Mouse (Mus musculus): Measurements from ENCODE around the gene Lrfn4.

Lrfn4 gene

GRCm38 (mm10) chr19:4567665-4568064, 47.8 kb downstream of the Lrfn4 start:
- DNase-seq = no peak

- DNase-seq = no peak
Observed at GRCm38 (mm10) chr19:4566880-4567279, 48.6 kb downstream of the Lrfn4 start.

DNA sequence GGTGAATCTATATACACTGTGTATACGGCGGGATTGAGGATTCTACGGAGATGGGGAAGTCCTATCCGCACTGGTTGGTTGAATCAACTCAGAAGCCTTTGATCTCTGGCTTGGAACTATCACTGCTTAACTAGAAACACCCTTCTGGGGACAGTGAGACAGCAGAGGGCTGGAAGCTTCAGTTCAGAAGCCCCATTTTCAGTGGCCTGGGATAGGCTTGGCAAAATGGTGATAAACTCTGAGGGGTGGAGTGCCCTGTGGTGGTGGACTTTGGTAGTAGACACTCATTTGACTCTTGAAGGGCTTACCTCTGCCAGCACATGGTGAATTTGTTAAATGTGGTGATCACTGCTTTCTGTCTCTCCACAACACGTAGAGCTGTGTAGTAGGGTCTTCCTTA, 49.8 kb downstream of the Lrfn4 start:
- no peak for DNase-seq
